8 mouse cellular contexts compared by ENCODE assay signal in the genomic region with DNA sequence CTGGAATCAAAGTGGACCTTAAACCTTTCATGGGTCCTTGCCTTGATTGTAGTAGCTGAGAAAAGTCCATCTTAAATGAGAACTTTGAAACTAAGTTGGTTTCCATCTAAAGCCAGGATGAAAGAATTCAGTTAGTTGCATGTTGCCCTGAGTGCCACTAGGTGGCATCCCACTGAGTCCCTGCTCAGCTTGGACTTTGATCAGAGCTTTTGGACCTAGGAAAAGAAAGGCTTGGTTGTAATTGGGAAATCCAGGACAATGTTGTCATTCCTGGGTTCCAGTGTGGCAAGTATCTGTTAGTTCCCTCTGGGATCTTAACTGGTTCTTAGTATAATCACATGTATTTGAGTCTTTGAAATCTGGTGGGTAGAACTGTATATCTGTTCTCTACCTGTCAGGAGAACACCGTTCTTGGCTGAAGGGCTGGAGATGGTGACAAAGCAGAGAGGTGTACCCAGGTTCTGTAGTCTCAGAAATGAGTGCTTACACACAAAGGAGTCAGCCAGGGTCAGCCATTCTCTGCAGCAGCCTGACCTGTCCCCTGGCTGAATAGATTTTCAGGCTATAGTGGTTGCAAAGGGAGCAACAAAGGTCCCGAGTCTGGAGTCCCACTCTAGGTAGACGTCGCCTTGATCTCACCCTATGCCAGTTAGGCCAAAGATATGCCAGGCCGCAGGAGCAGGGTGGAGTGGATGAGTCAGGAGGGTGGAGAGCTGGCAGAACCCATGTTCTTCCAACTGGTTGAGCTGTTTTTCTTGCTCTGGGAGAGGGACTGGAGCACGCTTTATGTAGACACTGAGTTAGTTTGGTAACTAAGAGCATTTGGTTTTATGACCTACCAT. TPM values are rescaled to one million over a fixed set of nuclear protein-coding genes. Genes with fewer than 3 reads are reported as not detected.
DNase-seq lines count a peak whose midpoint lies in the region; ATAC-seq and TF ChIP-seq lines count a peak whose summit lies in the region.

No protein-coding gene starts in this region.

- TF ChIP-seq CTCF in gastrocnemius, adult 2 months (IDR thresholded peaks at IDR 0.05), result peak; percentile 86
- peak; percentile 79 for TF ChIP-seq CTCF in bone marrow, adult 2 months (IDR thresholded peaks at IDR 0.05; ENCODE audit: control insufficient read depth, insufficient read depth, low read length)

- peaks cover 2% of the 10 kb centered on the region; the same call in 1 of the 2 replicates for H3K4me1 ChIP-seq in bone marrow, adult 2 months (ENCODE audit: control insufficient read depth, insufficient read depth, low read length)

- peak; percentile 63 for ATAC-seq in inflammation-experienced regulatory T-cells, adult 6 months

- 73% methylated on average over 6 of the region's 6 CpGs for WGBS in bone marrow, adult 2 months

- peak; percentile 37 for DNase-seq in gastrocnemius, adult 2 months
- DNase-seq in gastrocnemius, adult 8-10 months (ENCODE audit: low spot score in 2 of 2), result no peak
- peak; percentile 6 to 14 for DNase-seq in B cell, adult 2 months
- peak; percentile 10 for DNase-seq in mesoderm, embryonic 11.5 days (ENCODE audit: low read depth, low spot score)
- DNase-seq in left cerebral cortex, adult 18-20 months (ENCODE audit: low spot score in 2 of 2), result no peak
- no peak for DNase-seq in frontal cortex, postnatal 14 days (ENCODE audit: low spot score in 2 of 2)

- TF ChIP-seq POLR2A in bone marrow, adult 2 months (IDR thresholded peaks at IDR 0.05; ENCODE audit: borderline replicate concordance, control insufficient read depth, low read depth, low read length), result no peak

- peak overlapping the region; percentile 73 for H3K27ac ChIP-seq in gastrocnemius, adult 2 months
- 0 out of 2 replicates have a peak overlapping the region, but pooled peaks have one; percentile 24 for H3K27ac ChIP-seq in bone marrow, adult 2 months (ENCODE audit: control insufficient read depth, insufficient read depth, low read depth, low read length, poor library complexity)

- no peak overlapping the region for H3K4me3 ChIP-seq in gastrocnemius, adult 2 months
- H3K4me3 ChIP-seq in bone marrow, adult 2 months (replicated peaks; ENCODE audit: control insufficient read depth, low read depth, low read length), result no peak overlapping the region

- intact Hi-C loops in gastrocnemius, adult 2 months (cut with DNase I), result no loop called here

RNA-seq across cellular contexts. Expression of gene Exosc7, which starts 10.8 kb away (rescaled TPM):
- total RNA-seq in gastrocnemius, adult 2 months (2021), result 10 to 100 TPM; 18.3 to 21.3 TPM
- total RNA-seq in gastrocnemius, adult 8-10 months (2022), result 10 to 100 TPM; 20.5 to 25.8 (median 22.0) TPM
- 29.5 and 44.4 TPM in 2 replicates for polyA plus RNA-seq in bone marrow, adult 2 months (2011; ENCODE audit: insufficient read depth, insufficient read length, low replicate concordance, missing spikeins)
- polyA plus RNA-seq in inflammation-experienced regulatory T-cells, adult 6 months (2017; shearing (Covaris generic)), result 100 to 1,000 TPM in 2 of 3 experiments, 10 to 100 TPM in 1; 79.7 to 114 (median 101) TPM
- total RNA-seq in left cerebral cortex, adult 18-20 months (2021), result 10 to 100 TPM; 43.7 to 47.0 TPM

RNA-seq across cellular contexts. Expression of gene Zdhhc3, which starts 10.8 kb away (rescaled TPM):
- total RNA-seq in gastrocnemius, adult 2 months (2021), result 10 to 100 TPM; 53.2 to 55.8 TPM
- 10 to 100 TPM; 63.9 to 75.0 (median 69.9) TPM for total RNA-seq in gastrocnemius, adult 8-10 months (2022)
- 19.1 and 36.1 TPM in 2 replicates for polyA plus RNA-seq in bone marrow, adult 2 months (2011; ENCODE audit: insufficient read depth, insufficient read length, low replicate concordance, missing spikeins)
- 10 to 100 TPM; 11.4 to 18.2 (median 12.4) TPM for polyA plus RNA-seq in inflammation-experienced regulatory T-cells, adult 6 months (2017; shearing (Covaris generic))
- total RNA-seq in left cerebral cortex, adult 18-20 months (2021), result 10 to 100 TPM; 65.5 to 66.3 TPM

RNA-seq across cellular contexts. Expression of gene Clec3b, which starts 27.0 kb away (rescaled TPM):
- total RNA-seq in gastrocnemius, adult 2 months (2021), result 10 to 100 TPM; 33.5 to 50.2 TPM
- total RNA-seq in gastrocnemius, adult 8-10 months (2022), result 10 to 100 TPM; 24.5 to 33.6 (median 28.6) TPM
- 2.0 and 3.1 TPM in 2 replicates for polyA plus RNA-seq in bone marrow, adult 2 months (2011; ENCODE audit: insufficient read depth, insufficient read length, low replicate concordance, missing spikeins)
- under 1 TPM in 1 of 3 experiments, not detected in 2; 0.46 TPM for polyA plus RNA-seq in inflammation-experienced regulatory T-cells, adult 6 months (2017; shearing (Covaris generic))
- 1 to 10 TPM; 2.7 to 3.4 TPM for total RNA-seq in left cerebral cortex, adult 18-20 months (2021)

Comparison
In these comparisons a context has a peak if more than half of its experiments do, and no peak if none do; other contexts are left out.
1. DNase-seq: peak in gastrocnemius, adult 2 months (single experiment), B cell, adult 2 months (2 of 2) and mesoderm, embryonic 11.5 days (single experiment); none in gastrocnemius, adult 8-10 months (0 of 2), left cerebral cortex, adult 18-20 months (0 of 2) and frontal cortex, postnatal 14 days (0 of 2).
2. RNA of gene Clec3b, which starts 27.0 kb away (total RNA-seq): 33.5 to 50.2 TPM in gastrocnemius, adult 2 months and 24.5 to 33.6 TPM in gastrocnemius, adult 8-10 months; 2.7 to 3.4 TPM in left cerebral cortex, adult 18-20 months; every median in the first group is over 4 times any median in the second.